Mouse (Mus musculus): Measurements from ENCODE around the gene Tnfaip8l3.

GRCm38 (mm10) chr9:53973929-53974327 is 94.3 kb downstream of the Tnfaip8l3 start:
- no peak for TF ChIP-seq EP300 (IDR thresholded peaks at IDR 0.05; ENCODE audit: low read depth)
- no peak for TF ChIP-seq CTCF (IDR thresholded peaks at IDR 0.05; ENCODE audit: low read depth)
